Mouse (Mus musculus): Measurements from ENCODE around the gene Tmem182. TPM values are rescaled to one million over a fixed set of nuclear protein-coding genes. Genes with fewer than 3 reads are reported as not detected.

The Tmem182 gene
- polyA plus RNA-seq, 1 experiment from 2014 or later: 48.5 TPM

- 73% methylated on average over 2 of the region's 2 CpGs for WGBS
- Histone ChIP-seq H3K9me3 (ENCODE audit: control insufficient read depth, low read length) (no peaks in the 10 kb centered on the region), H3K36me3 (ENCODE audit: control insufficient read depth, insufficient read depth, low read length) (no peaks in the 10 kb centered on the region), H3K4me3 (ENCODE audit: control insufficient read depth in 1 of 2, insufficient read depth in 1 of 2, low read depth in 1 of 2, low read length in 2 of 2) (no peak overlapping the region), H3K9ac (ENCODE audit: low read length) (no peak overlapping the region), H3K4me1 (ENCODE audit: control insufficient read depth in 2 of 2, insufficient read depth in 2 of 2, low read length in 2 of 2) (peaks cover 0 to 5% of the 10 kb centered on the region in 2 experiments; a peak in 2 of 4 replicates), H3K27me3 (ENCODE audit: control insufficient read depth, insufficient read depth, low read length) (no peaks in the 10 kb centered on the region), H3K27ac (replicated peaks in 1 of 2; ENCODE audit: control insufficient read depth in 1 of 2, insufficient read depth in 1 of 2, low read depth in 2 of 2, low read length in 2 of 2) (no peak overlapping the region), H3K4me2 (ENCODE audit: low read length) (no peak overlapping the region)
- ATAC-seq (ENCODE audit: insufficient number of reproducible peaks, insufficient read depth, low FRiP score, low read depth): no peak
Measured at GRCm38 (mm10) chr1:40883856-40884255, 78.5 kb downstream of the Tmem182 start.

- Histone ChIP-seq H3K4me3 (ENCODE audit: control insufficient read depth in 1 of 2, insufficient read depth in 1 of 2, low read depth in 1 of 2, low read length in 2 of 2) (no peak overlapping the region), H3K27ac (replicated peaks in 1 of 2; ENCODE audit: control insufficient read depth in 1 of 2, insufficient read depth in 1 of 2, low read depth in 2 of 2, low read length in 2 of 2) (no peak overlapping the region), H3K27me3 (ENCODE audit: control insufficient read depth, insufficient read depth, low read length) (no peaks in the 10 kb centered on the region), H3K4me1 (ENCODE audit: control insufficient read depth in 2 of 2, insufficient read depth in 2 of 2, low read length in 2 of 2) (peaks cover 0 to 5% of the 10 kb centered on the region in 2 experiments; a peak in 2 of 4 replicates), H3K4me2 (ENCODE audit: low read length) (no peak overlapping the region), H3K9me3 (ENCODE audit: control insufficient read depth, low read length) (no peaks in the 10 kb centered on the region), H3K9ac (ENCODE audit: low read length) (no peak overlapping the region), H3K36me3 (ENCODE audit: control insufficient read depth, insufficient read depth, low read length) (no peaks in the 10 kb centered on the region)
- 68% methylated on average over 6 of the region's 6 CpGs for WGBS
- ATAC-seq (ENCODE audit: insufficient number of reproducible peaks, insufficient read depth, low FRiP score, low read depth): no peak
Measured at GRCm38 (mm10) chr1:40884943-40885342, 79.5 kb downstream of the Tmem182 start.

DNA sequence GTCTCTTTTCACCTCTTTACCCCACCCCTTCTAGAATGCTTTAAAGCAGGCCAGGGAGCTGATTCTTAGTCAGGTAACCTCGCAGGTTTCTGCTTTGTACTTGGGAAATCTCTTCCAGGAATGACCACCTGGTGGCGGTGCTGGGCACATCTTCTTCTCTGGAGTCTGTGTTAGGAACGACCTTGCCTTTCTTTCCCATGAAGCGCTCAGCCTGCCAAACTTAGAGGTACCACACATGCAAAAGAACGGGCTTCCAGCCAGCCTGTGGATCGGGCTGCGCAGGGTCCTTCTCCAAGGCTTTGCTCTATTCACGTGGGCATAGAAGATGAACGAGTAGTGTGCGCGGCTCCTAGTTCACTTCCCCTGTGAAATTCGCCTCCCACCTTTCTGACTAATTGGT is 82.3 kb downstream of the Tmem182 start:
- no peak overlapping the region for H3K4me3 ChIP-seq (ENCODE audit: control insufficient read depth in 1 of 2, insufficient read depth in 1 of 2, low read depth in 1 of 2, low read length in 2 of 2)
- H3K4me2 ChIP-seq (ENCODE audit: low read length): 0 out of 2 replicates have a peak overlapping the region, but pooled peaks have one; percentile 1
- H3K27me3 ChIP-seq (ENCODE audit: control insufficient read depth, insufficient read depth, low read length): no peaks in the 10 kb centered on the region
- ATAC-seq (ENCODE audit: insufficient number of reproducible peaks, insufficient read depth, low FRiP score, low read depth): no peak
- no peak overlapping the region for H3K27ac ChIP-seq (replicated peaks in 1 of 2; ENCODE audit: control insufficient read depth in 1 of 2, insufficient read depth in 1 of 2, low read depth in 2 of 2, low read length in 2 of 2)
- no peak overlapping the region for H3K9ac ChIP-seq (ENCODE audit: low read length)
- WGBS: 36% methylated on average over 12 of the region's 12 CpGs
- no peaks in the 10 kb centered on the region for H3K9me3 ChIP-seq (ENCODE audit: control insufficient read depth, low read length)
- H3K36me3 ChIP-seq (ENCODE audit: control insufficient read depth, insufficient read depth, low read length): no peaks in the 10 kb centered on the region
- peaks cover 0 to 5% of the 10 kb centered on the region in 2 experiments; a peak in 2 of 4 replicates for H3K4me1 ChIP-seq (ENCODE audit: control insufficient read depth in 2 of 2, insufficient read depth in 2 of 2, low read length in 2 of 2)

- peaks cover 0 to 5% of the 10 kb centered on the region in 2 experiments; a peak in 2 of 4 replicates for H3K4me1 ChIP-seq (ENCODE audit: control insufficient read depth in 2 of 2, insufficient read depth in 2 of 2, low read length in 2 of 2)
- ATAC-seq (ENCODE audit: insufficient number of reproducible peaks, insufficient read depth, low FRiP score, low read depth): no peak
- H3K27me3 ChIP-seq (ENCODE audit: control insufficient read depth, insufficient read depth, low read length): no peaks in the 10 kb centered on the region
- no peaks in the 10 kb centered on the region for H3K36me3 ChIP-seq (ENCODE audit: control insufficient read depth, insufficient read depth, low read length)
- 90% methylated on average over 8 of the region's 8 CpGs for WGBS
- no peak overlapping the region for H3K27ac ChIP-seq (replicated peaks in 1 of 2; ENCODE audit: control insufficient read depth in 1 of 2, insufficient read depth in 1 of 2, low read depth in 2 of 2, low read length in 2 of 2)
- H3K4me3 ChIP-seq (ENCODE audit: control insufficient read depth in 1 of 2, insufficient read depth in 1 of 2, low read depth in 1 of 2, low read length in 2 of 2): no peak overlapping the region
- H3K9ac ChIP-seq (ENCODE audit: low read length): no peak overlapping the region
- H3K4me2 ChIP-seq (ENCODE audit: low read length): no peak overlapping the region
- no peaks in the 10 kb centered on the region for H3K9me3 ChIP-seq (ENCODE audit: control insufficient read depth, low read length)
Measured at GRCm38 (mm10) chr1:40888396-40889040, 83.1 kb downstream of the Tmem182 start.

- no peak overlapping the region for H3K4me3 ChIP-seq (ENCODE audit: control insufficient read depth in 1 of 2, insufficient read depth in 1 of 2, low read depth in 1 of 2, low read length in 2 of 2)
- no peaks in the 10 kb centered on the region for H3K9me3 ChIP-seq (ENCODE audit: control insufficient read depth, low read length)
- H3K9ac ChIP-seq (ENCODE audit: low read length): no peak overlapping the region
- 86% methylated on average over 14 of the region's 14 CpGs for WGBS
- no peaks in the 10 kb centered on the region for H3K27me3 ChIP-seq (ENCODE audit: control insufficient read depth, insufficient read depth, low read length)
- no peak overlapping the region for H3K4me2 ChIP-seq (ENCODE audit: low read length)
- no peaks in the 10 kb centered on the region for H3K36me3 ChIP-seq (ENCODE audit: control insufficient read depth, insufficient read depth, low read length)
- no peak overlapping the region for H3K27ac ChIP-seq (replicated peaks in 1 of 2; ENCODE audit: control insufficient read depth in 1 of 2, insufficient read depth in 1 of 2, low read depth in 2 of 2, low read length in 2 of 2)
- ATAC-seq (ENCODE audit: insufficient number of reproducible peaks, insufficient read depth, low FRiP score, low read depth): no peak
- peaks cover 0 to 5% of the 10 kb centered on the region in 2 experiments; a peak in 2 of 4 replicates for H3K4me1 ChIP-seq (ENCODE audit: control insufficient read depth in 2 of 2, insufficient read depth in 2 of 2, low read length in 2 of 2)
Measured at GRCm38 (mm10) chr1:40889617-40890016, 84.2 kb downstream of the Tmem182 start.

DNA sequence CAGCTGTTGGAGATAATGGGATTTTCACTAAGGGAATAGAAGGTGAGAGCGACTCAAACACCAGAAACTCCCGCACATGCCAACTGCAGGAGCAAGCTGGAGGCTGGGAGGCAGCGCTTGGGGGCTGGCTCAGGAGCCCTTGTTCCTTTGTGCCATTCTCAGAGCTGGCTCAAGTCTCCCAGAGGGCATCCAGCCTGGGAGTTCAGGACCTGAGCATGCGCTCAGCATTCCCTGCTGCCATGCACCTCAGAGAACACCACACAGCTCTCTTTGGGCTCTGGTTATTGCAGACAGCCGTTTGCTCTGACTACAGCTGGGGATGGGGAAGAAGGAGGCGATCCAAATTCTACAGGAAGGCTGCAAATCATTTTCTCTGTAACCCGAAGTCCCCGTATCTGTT is 84.8 kb downstream of the Tmem182 start:
- Histone ChIP-seq H3K9ac (ENCODE audit: low read length) (no peak overlapping the region), H3K4me2 (ENCODE audit: low read length) (no peak overlapping the region), H3K27me3 (ENCODE audit: control insufficient read depth, insufficient read depth, low read length) (no peaks in the 10 kb centered on the region), H3K9me3 (ENCODE audit: control insufficient read depth, low read length) (no peaks in the 10 kb centered on the region), H3K4me1 (ENCODE audit: control insufficient read depth in 2 of 2, insufficient read depth in 2 of 2, low read length in 2 of 2) (peaks cover 0 to 5% of the 10 kb centered on the region in 2 experiments; a peak in 2 of 4 replicates), H3K27ac (replicated peaks in 1 of 2; ENCODE audit: control insufficient read depth in 1 of 2, insufficient read depth in 1 of 2, low read depth in 2 of 2, low read length in 2 of 2) (no peak overlapping the region), H3K36me3 (ENCODE audit: control insufficient read depth, insufficient read depth, low read length) (no peaks in the 10 kb centered on the region), H3K4me3 (ENCODE audit: control insufficient read depth in 1 of 2, insufficient read depth in 1 of 2, low read depth in 1 of 2, low read length in 2 of 2) (no peak overlapping the region)
- WGBS: 61% methylated on average over 8 of the region's 8 CpGs
- no peak for ATAC-seq (ENCODE audit: insufficient number of reproducible peaks, insufficient read depth, low FRiP score, low read depth)

DNA sequence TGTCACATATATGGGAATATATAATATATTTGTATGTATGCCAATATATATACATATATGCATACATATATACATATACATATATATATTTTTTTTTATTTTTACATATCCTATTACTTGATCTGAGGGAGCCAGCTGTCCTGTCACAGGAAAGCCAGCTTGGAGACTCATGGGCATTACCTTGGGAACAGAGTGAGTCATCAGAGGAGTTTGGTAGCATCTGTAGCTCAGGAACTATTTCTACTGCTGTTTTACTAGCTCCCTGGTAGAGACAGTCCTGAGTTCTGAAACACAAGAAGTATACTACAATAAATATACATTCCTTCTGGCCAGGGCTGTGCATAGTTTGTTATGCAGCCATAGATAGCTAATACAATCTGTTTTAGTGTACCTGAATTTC is 98.3 kb downstream of the Tmem182 start:
- Histone ChIP-seq H3K27ac (replicated peaks in 1 of 2; ENCODE audit: control insufficient read depth in 1 of 2, insufficient read depth in 1 of 2, low read depth in 2 of 2, low read length in 2 of 2) (no peak overlapping the region), H3K36me3 (ENCODE audit: control insufficient read depth, insufficient read depth, low read length) (no peaks in the 10 kb centered on the region), H3K9ac (ENCODE audit: low read length) (no peak overlapping the region), H3K27me3 (ENCODE audit: control insufficient read depth, insufficient read depth, low read length) (no peaks in the 10 kb centered on the region), H3K9me3 (ENCODE audit: control insufficient read depth, low read length) (no peaks in the 10 kb centered on the region), H3K4me1 (ENCODE audit: control insufficient read depth in 2 of 2, insufficient read depth in 2 of 2, low read length in 2 of 2) (no peaks in the 10 kb centered on the region), H3K4me2 (ENCODE audit: low read length) (no peak overlapping the region), H3K4me3 (ENCODE audit: control insufficient read depth in 1 of 2, insufficient read depth in 1 of 2, low read depth in 1 of 2, low read length in 2 of 2) (no peak overlapping the region)
- no peak for ATAC-seq (ENCODE audit: insufficient number of reproducible peaks, insufficient read depth, low FRiP score, low read depth)
